Mouse (Mus musculus) E14TG2a.4 (cell line): ENCODE results near the gene Med13l.

ENCODE experiments used
- CTCF ChIP-seq: conservative IDR thresholded peaks from 2 replicates; pipeline ENCODE4 v1.5.1; 2014; ENCODE audit warnings: low read length
- NANOG ChIP-seq: IDR thresholded peaks from 2 replicates; pipeline ENCODE4 v1.6.1; 2014; ENCODE audit warnings: borderline replicate concordance, low read length, mixed read lengths
- POU5F1 ChIP-seq: IDR thresholded peaks from 2 replicates; pipeline ENCODE4 v1.6.1; 2014; ENCODE audit warnings: low read length, borderline replicate concordance

DNA sequence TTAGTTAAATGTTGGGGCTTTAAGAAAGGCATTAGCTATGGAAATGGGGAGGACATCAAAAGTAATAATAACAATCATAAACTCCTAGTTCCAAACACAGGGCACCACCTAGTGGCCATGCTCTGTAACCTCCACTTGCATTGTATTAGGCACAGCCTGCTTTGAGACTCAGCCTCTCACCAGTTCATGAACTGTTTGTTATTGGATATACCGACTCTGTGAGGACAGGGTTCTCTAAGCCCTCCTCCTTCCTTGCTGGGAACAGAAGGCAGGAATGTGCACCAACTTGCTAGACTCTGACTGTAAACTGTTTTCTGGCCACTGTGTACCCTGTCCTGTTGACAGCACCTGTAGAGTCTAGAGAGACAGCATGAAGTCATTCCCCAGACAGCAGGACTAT is 177.1 kb downstream of the Med13l start:
- TF ChIP-seq CTCF (peak; percentile 70), NANOG (no peak), POU5F1 (no peak)
